Mouse (Mus musculus) cerebral cortex, adult 2 months (tissue): ENCODE data around the gene a.

Experiments used
- WGBS: fragments of 180-500 bp; shearing (Covaris S2); methylation state at CpG from one replicate; pipeline ENCODE4 v1.1.7; 2018; 5-methylcytosine and 5-hydroxymethylcytosine counted together

The a gene

GRCm38 (mm10) chr2:154782856-154783650, 8.1 kb upstream of the a start:
- WGBS: 68% methylated on average over 17 of the region's 17 CpGs

- WGBS: 53% methylated on average over 3 of the region's 3 CpGs
These were observed 5.9 kb upstream of the a start for GRCm38 (mm10) chr2:154785284-154785683.

GRCm38 (mm10) chr2:154786187-154786586, 5.0 kb upstream of the a start:
- WGBS: 58% methylated on average over 3 of the region's 3 CpGs

- 57% methylated on average over 11 of the region's 11 CpGs for WGBS
These were observed 4.4 kb upstream of the a start for GRCm38 (mm10) chr2:154786776-154787175.

GRCm38 (mm10) chr2:154789381-154789780, 1.8 kb upstream of the a start:
- WGBS: 78% methylated on average over 6 of the region's 6 CpGs

- 11% methylated on average over 14 of the region's 14 CpGs for WGBS
These were observed 1.1 kb upstream of the a start for GRCm38 (mm10) chr2:154789977-154790655.

- WGBS: 1% methylated on average over 67 of the region's 67 CpGs
These were observed 750 bp downstream of the a start for GRCm38 (mm10) chr2:154791661-154792642.

- 63% methylated on average over 1 of the region's 1 CpGs for WGBS
These were observed 12.2 kb downstream of the a start for GRCm38 (mm10) chr2:154803372-154803771.

- 76% methylated on average over 4 of the region's 4 CpGs for WGBS
These were observed 12.6 kb downstream of the a start for GRCm38 (mm10) chr2:154803845-154804244.

GRCm38 (mm10) chr2:154807689-154808088, 16.5 kb downstream of the a start:
- 56% methylated on average over 1 of the region's 1 CpGs for WGBS

- WGBS: 94% methylated on average over 1 of the region's 1 CpGs
These were observed 18.0 kb downstream of the a start for GRCm38 (mm10) chr2:154809107-154809762.

GRCm38 (mm10) chr2:154810821-154811220, 19.6 kb downstream of the a start:
- WGBS: 48% methylated on average over 1 of the region's 1 CpGs

- 91% methylated on average over 2 of the region's 2 CpGs for WGBS
These were observed 22.2 kb downstream of the a start for GRCm38 (mm10) chr2:154813426-154813825.

- WGBS: 17% methylated on average over 3 of the region's 3 CpGs
These were observed 25.9 kb downstream of the a start for GRCm38 (mm10) chr2:154817089-154817488.

GRCm38 (mm10) chr2:154817788-154818187, 26.6 kb downstream of the a start:
- 12% methylated on average over 1 of the region's 1 CpGs for WGBS

- WGBS: 77% methylated on average over 1 of the region's 1 CpGs
These were observed 27.4 kb downstream of the a start for GRCm38 (mm10) chr2:154818599-154818998.

GRCm38 (mm10) chr2:154820346-154820745, 29.1 kb downstream of the a start:
- 48% methylated on average over 1 of the region's 1 CpGs for WGBS

GRCm38 (mm10) chr2:154826054-154826538, 34.9 kb downstream of the a start:
- WGBS: 84% methylated on average over 1 of the region's 1 CpGs

GRCm38 (mm10) chr2:154827521-154827920, 36.3 kb downstream of the a start:
- WGBS: 81% methylated on average over 4 of the region's 4 CpGs

GRCm38 (mm10) chr2:154832471-154832870, 41.3 kb downstream of the a start:
- 70% methylated on average over 4 of the region's 4 CpGs for WGBS

- 83% methylated on average over 6 of the region's 6 CpGs for WGBS
These were observed 43.1 kb downstream of the a start for GRCm38 (mm10) chr2:154834149-154834865.
